Mouse (Mus musculus): ENCODE data around the gene Amigo2. TPM values are rescaled to one million over a fixed set of nuclear protein-coding genes. Genes with fewer than 3 reads are reported as not detected.
"Not testable (repeated sequence)": the region's sequence is repeated elsewhere in the genome, so short reads cannot be mapped to it uniquely, and the experiment has no call there.

Gene Amigo2
- total and polyA plus RNA-seq, 2 experiments = 0.76 to 7.0 TPM

- Histone ChIP-seq H3K9ac (ENCODE audit: low read depth, low read length) (no peak overlapping the region), H3K36me3 (ENCODE audit: control insufficient read depth, insufficient read depth, low read length) (no peaks in the 10 kb centered on the region), H3K4me1 (ENCODE audit: control insufficient read depth, insufficient read depth, low read length) (peaks cover 13% of the 10 kb centered on the region), H3K27ac (replicated peaks; ENCODE audit: insufficient read depth, low read depth, low read length) (peak overlapping the region; percentile 70), H3K4me3 (ENCODE audit: insufficient read depth, low read depth, low read length) (no peak overlapping the region), H3K79me2 (ENCODE audit: control insufficient read depth, insufficient read depth, low read length) (no peaks in the 10 kb centered on the region), H3K27me3 (ENCODE audit: control insufficient read depth, insufficient read depth, low read length) (no peaks in the 10 kb centered on the region)
- no peak for TF ChIP-seq POLR2A (IDR thresholded peaks at IDR 0.05; ENCODE audit: extremely low read depth, insufficient read depth, low read length)
- no peak for TF ChIP-seq CTCF (IDR thresholded peaks at IDR 0.05; ENCODE audit: low read depth, low read length)
- 32% methylated on average over 11 of the region's 11 CpGs for WGBS
- DNase-seq (ENCODE audit: extremely low read depth, low read depth, low spot score) = peak; percentile 93
Observed at GRCm38 (mm10) chr15:97229494-97230077, 17.5 kb downstream of the Amigo2 start.

GRCm38 (mm10) chr15:97224003-97224402 lies 23.1 kb downstream of the Amigo2 start:
- no peak overlapping the region for H3K9ac ChIP-seq (ENCODE audit: low read depth, low read length)
- TF ChIP-seq CTCF (IDR thresholded peaks at IDR 0.05; ENCODE audit: low read depth, low read length) (no peak), POLR2A (IDR thresholded peaks at IDR 0.05; ENCODE audit: extremely low read depth, insufficient read depth, low read length) (no peak)
- H3K4me3 ChIP-seq (ENCODE audit: insufficient read depth, low read depth, low read length) = no peak overlapping the region
- no peak for DNase-seq (ENCODE audit: extremely low read depth, low read depth, low spot score)
- H3K36me3 ChIP-seq (ENCODE audit: control insufficient read depth, insufficient read depth, low read length) = no peaks in the 10 kb centered on the region
- WGBS = 88% methylated on average over 8 of the region's 8 CpGs
- H3K4me1 ChIP-seq (ENCODE audit: control insufficient read depth, insufficient read depth, low read length) = peaks cover 6% of the 10 kb centered on the region; the same call in 1 of the 2 replicates
- no peaks in the 10 kb centered on the region for H3K79me2 ChIP-seq (ENCODE audit: control insufficient read depth, insufficient read depth, low read length)
- no peak overlapping the region for H3K27ac ChIP-seq (replicated peaks; ENCODE audit: insufficient read depth, low read depth, low read length)
- H3K27me3 ChIP-seq (ENCODE audit: control insufficient read depth, insufficient read depth, low read length) = no peaks in the 10 kb centered on the region

- WGBS = 93% methylated on average over 10 of the region's 10 CpGs
- no peak for DNase-seq (ENCODE audit: extremely low read depth, low read depth, low spot score)
Observed at GRCm38 (mm10) chr15:97223431-97223830, 23.7 kb downstream of the Amigo2 start.

DNA sequence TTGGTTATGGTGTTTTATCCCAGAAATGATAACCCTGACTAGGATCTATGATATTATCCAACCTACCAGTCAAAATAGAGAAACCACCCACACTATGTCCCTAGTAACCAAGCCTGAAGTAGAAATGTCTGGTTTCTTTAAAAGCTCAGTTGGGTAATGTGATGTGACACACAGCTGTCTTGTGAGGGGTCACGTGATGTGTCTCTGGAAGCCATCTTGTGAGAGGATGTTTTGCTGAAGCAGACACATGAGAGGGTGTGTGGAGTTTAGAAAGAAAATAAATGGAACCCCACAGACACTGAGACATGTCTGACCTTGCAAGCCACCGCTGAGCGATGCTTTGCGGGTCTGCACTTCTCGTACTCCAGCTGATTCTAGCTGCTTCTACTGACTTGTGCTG lies 30.2 kb downstream of the Amigo2 start:
- H3K27ac ChIP-seq (replicated peaks; ENCODE audit: insufficient read depth, low read depth, low read length) = no peak overlapping the region
- 97% methylated on average over 5 of the region's 5 CpGs for WGBS
- no peak for TF ChIP-seq CTCF (IDR thresholded peaks at IDR 0.05; ENCODE audit: low read depth, low read length)
- TF ChIP-seq POLR2A (IDR thresholded peaks at IDR 0.05; ENCODE audit: extremely low read depth, insufficient read depth, low read length) = no peak
- no peak for DNase-seq (ENCODE audit: extremely low read depth, low read depth, low spot score)
- H3K27me3 ChIP-seq (ENCODE audit: control insufficient read depth, insufficient read depth, low read length) = no peaks in the 10 kb centered on the region
- no peak overlapping the region for H3K4me3 ChIP-seq (ENCODE audit: insufficient read depth, low read depth, low read length)
- H3K9ac ChIP-seq (ENCODE audit: low read depth, low read length) = no peak overlapping the region
- H3K4me1 ChIP-seq (ENCODE audit: control insufficient read depth, insufficient read depth, low read length) = no peaks in the 10 kb centered on the region
- no peaks in the 10 kb centered on the region for H3K79me2 ChIP-seq (ENCODE audit: control insufficient read depth, insufficient read depth, low read length)
- no peaks in the 10 kb centered on the region for H3K36me3 ChIP-seq (ENCODE audit: control insufficient read depth, insufficient read depth, low read length)

More at GRCm38 (mm10) chr15:97223431-97223830, 23.7 kb downstream of the Amigo2 start:
- TF ChIP-seq POLR2A (IDR thresholded peaks at IDR 0.05; ENCODE audit: extremely low read depth, insufficient read depth, low read length) = no peak
- TF ChIP-seq CTCF (IDR thresholded peaks at IDR 0.05; ENCODE audit: low read depth, low read length) = no peak
- H3K27me3 ChIP-seq (ENCODE audit: control insufficient read depth, insufficient read depth, low read length) = no peaks in the 10 kb centered on the region
- peaks cover 1% of the 10 kb centered on the region; the same call in 1 of the 2 replicates for H3K4me1 ChIP-seq (ENCODE audit: control insufficient read depth, insufficient read depth, low read length)
- no peaks in the 10 kb centered on the region for H3K36me3 ChIP-seq (ENCODE audit: control insufficient read depth, insufficient read depth, low read length)
- H3K4me3 ChIP-seq (ENCODE audit: insufficient read depth, low read depth, low read length) = no peak overlapping the region
- H3K27ac ChIP-seq (replicated peaks; ENCODE audit: insufficient read depth, low read depth, low read length) = no peak overlapping the region
- no peaks in the 10 kb centered on the region for H3K79me2 ChIP-seq (ENCODE audit: control insufficient read depth, insufficient read depth, low read length)
- no peak overlapping the region for H3K9ac ChIP-seq (ENCODE audit: low read depth, low read length)

GRCm38 (mm10) chr15:97212501-97213477 lies 34.3 kb downstream of the Amigo2 start:
- no peak overlapping the region for H3K4me3 ChIP-seq (ENCODE audit: insufficient read depth, low read depth, low read length)
- WGBS = 42% methylated on average over 17 of the region's 17 CpGs
- no peaks in the 10 kb centered on the region for H3K27me3 ChIP-seq (ENCODE audit: control insufficient read depth, insufficient read depth, low read length)
- H3K27ac ChIP-seq (replicated peaks; ENCODE audit: insufficient read depth, low read depth, low read length) = no peak overlapping the region
- H3K4me1 ChIP-seq (ENCODE audit: control insufficient read depth, insufficient read depth, low read length) = no peaks in the 10 kb centered on the region
- no peaks in the 10 kb centered on the region for H3K36me3 ChIP-seq (ENCODE audit: control insufficient read depth, insufficient read depth, low read length)
- H3K79me2 ChIP-seq (ENCODE audit: control insufficient read depth, insufficient read depth, low read length) = no peaks in the 10 kb centered on the region
- H3K9ac ChIP-seq (ENCODE audit: low read depth, low read length) = no peak overlapping the region
- TF ChIP-seq POLR2A (IDR thresholded peaks at IDR 0.05; ENCODE audit: extremely low read depth, insufficient read depth, low read length) (no peak), CTCF (IDR thresholded peaks at IDR 0.05; ENCODE audit: low read depth, low read length) (no peak)
- peak; percentile 16 for DNase-seq (ENCODE audit: extremely low read depth, low read depth, low spot score)

GRCm38 (mm10) chr15:97209754-97210153 lies 37.3 kb downstream of the Amigo2 start:
- H3K27ac ChIP-seq (replicated peaks; ENCODE audit: insufficient read depth, low read depth, low read length); H3K4me1 ChIP-seq (ENCODE audit: control insufficient read depth, insufficient read depth, low read length); H3K79me2 ChIP-seq (ENCODE audit: control insufficient read depth, insufficient read depth, low read length); H3K27me3 ChIP-seq (ENCODE audit: control insufficient read depth, insufficient read depth, low read length); H3K9ac ChIP-seq (ENCODE audit: low read depth, low read length); H3K36me3 ChIP-seq (ENCODE audit: control insufficient read depth, insufficient read depth, low read length); H3K4me3 ChIP-seq (ENCODE audit: insufficient read depth, low read depth, low read length); DNase-seq (ENCODE audit: extremely low read depth, low read depth, low spot score): not testable (repeated sequence)
- 85% methylated on average over 3 of the region's 3 CpGs for WGBS

Data from liver, adult 2 months (tissue).